Mouse (Mus musculus) inflammation-experienced regulatory T-cells, adult 6 months (primary cell): ENCODE data around the gene Bmpr1a. TPM values are rescaled to one million over a fixed set of nuclear protein-coding genes. Genes with fewer than 3 reads are reported as not detected.
A peak's percentile ranks its signal among the peaks of the same experiment; 100 is the strongest.
"Not testable (repeated sequence)": the region's sequence is repeated elsewhere in the genome, so short reads cannot be mapped to it uniquely, and the experiment has no call there.

ENCODE experiments used
- ATAC-seq: one replicate; pipeline ENCODE4 v1.8.0; 2017
- polyA plus RNA-seq, 3 experiments: library from polyadenylated mRNA; unstranded; fragments of 100-300 nt; shearing (Covaris generic); gene quantifications; one replicate each; pipeline ENCODE4 v1.2.1; 2017

Bmpr1a gene
- polyA plus RNA-seq, 3 experiments from 2014 or later, result 0.36 to 0.40 (median 0.40) TPM

- ATAC-seq, result no peak
These were observed 54.7 kb downstream of the Bmpr1a start for GRCm38 (mm10) chr14:34448398-34448797.

GRCm38 (mm10) chr14:34447659-34448058 is 55.5 kb downstream of the Bmpr1a start:
- no peak for ATAC-seq

GRCm38 (mm10) chr14:34446624-34447023 is 56.5 kb downstream of the Bmpr1a start:
- ATAC-seq, result no peak

- no peak for ATAC-seq
These were observed 57.8 kb downstream of the Bmpr1a start for GRCm38 (mm10) chr14:34445348-34445747.

- no peak for ATAC-seq
These were observed 58.2 kb downstream of the Bmpr1a start for GRCm38 (mm10) chr14:34444924-34445323.

GRCm38 (mm10) chr14:34444368-34444767 is 58.8 kb downstream of the Bmpr1a start:
- no peak for ATAC-seq

- ATAC-seq, result no peak
These were observed 60.6 kb downstream of the Bmpr1a start for GRCm38 (mm10) chr14:34442531-34442930.

GRCm38 (mm10) chr14:34440526-34441066 is 62.5 kb downstream of the Bmpr1a start:
- no peak for ATAC-seq

GRCm38 (mm10) chr14:34429069-34429468 is 74.1 kb downstream of the Bmpr1a start:
- no peak for ATAC-seq

- ATAC-seq, result no peak
These were observed 74.9 kb downstream of the Bmpr1a start for GRCm38 (mm10) chr14:34428274-34428673.

- ATAC-seq, result no peak
These were observed 82.1 kb downstream of the Bmpr1a start for GRCm38 (mm10) chr14:34421078-34421477.

- no peak for ATAC-seq
These were observed 85.6 kb downstream of the Bmpr1a start for GRCm38 (mm10) chr14:34417501-34417900.

GRCm38 (mm10) chr14:34416946-34417345 is 86.2 kb downstream of the Bmpr1a start:
- not testable (repeated sequence) for ATAC-seq

GRCm38 (mm10) chr14:34412164-34412896 is 90.8 kb downstream of the Bmpr1a start:
- ATAC-seq, result no peak

GRCm38 (mm10) chr14:34410716-34411115 is 92.4 kb downstream of the Bmpr1a start:
- no peak for ATAC-seq

- ATAC-seq, result no peak
These were observed 99.7 kb downstream of the Bmpr1a start for GRCm38 (mm10) chr14:34403424-34403823.

- ATAC-seq, result no peak
These were observed 100.3 kb downstream of the Bmpr1a start for GRCm38 (mm10) chr14:34402871-34403270.

GRCm38 (mm10) chr14:34401135-34401534 is 102.0 kb downstream of the Bmpr1a start:
- peak; percentile 89 for ATAC-seq

GRCm38 (mm10) chr14:34400021-34400420 is 103.1 kb downstream of the Bmpr1a start:
- ATAC-seq, result no peak

GRCm38 (mm10) chr14:34399301-34399700 is 103.8 kb downstream of the Bmpr1a start:
- no peak for ATAC-seq

GRCm38 (mm10) chr14:34398901-34399300 is 104.2 kb downstream of the Bmpr1a start:
- ATAC-seq, result no peak

GRCm38 (mm10) chr14:34397871-34398270 is 105.3 kb downstream of the Bmpr1a start:
- ATAC-seq, result no peak

- ATAC-seq, result no peak
These were observed 109.8 kb downstream of the Bmpr1a start for GRCm38 (mm10) chr14:34393295-34393694.

- ATAC-seq, result no peak
These were observed 120.0 kb downstream of the Bmpr1a start for GRCm38 (mm10) chr14:34382921-34383704.
